Mouse (Mus musculus): Measurements from ENCODE around the gene Galnt7. TPM values are rescaled to one million over a fixed set of nuclear protein-coding genes. Genes with fewer than 3 reads are reported as not detected.
"Not testable (repeated sequence)": the region's sequence is repeated elsewhere in the genome, so short reads cannot be mapped to it uniquely, and the experiment has no call there.

The Galnt7 gene
- total RNA-seq, 4 experiments from 2014 or later: 10.1 to 12.0 (median 10.4) TPM

- DNase-seq (ENCODE audit: low spot score in 2 of 2): no peak
These were observed 111.9 kb downstream of the Galnt7 start for GRCm38 (mm10) chr8:57540951-57541350.

GRCm38 (mm10) chr8:57540110-57540838 lies 112.6 kb downstream of the Galnt7 start:
- DNase-seq (ENCODE audit: low spot score in 2 of 2): peak in 1 of 2 experiments; percentile 40

GRCm38 (mm10) chr8:57538601-57539000 lies 114.2 kb downstream of the Galnt7 start:
- DNase-seq (ENCODE audit: low spot score in 2 of 2): no peak

DNA sequence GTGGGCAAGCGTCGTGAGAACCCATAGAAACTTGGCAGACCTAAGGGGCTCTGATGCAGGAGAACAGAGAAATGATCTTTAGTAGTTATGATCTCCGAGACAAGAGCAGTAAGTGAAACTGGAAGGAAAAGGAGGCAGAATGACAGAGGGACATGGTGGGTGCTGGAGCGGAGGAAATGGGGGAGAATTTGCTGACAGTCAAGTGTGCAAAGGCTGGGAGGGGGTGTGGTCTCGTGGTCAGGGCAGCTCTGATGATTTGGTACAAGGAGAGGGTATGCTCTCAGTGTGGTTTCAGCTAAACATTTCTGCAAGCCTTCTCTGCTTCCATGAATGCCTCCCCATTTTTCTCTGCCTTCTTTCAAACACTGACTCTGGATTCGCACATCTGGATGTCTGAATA lies 116.7 kb downstream of the Galnt7 start:
- DNase-seq (ENCODE audit: low spot score in 2 of 2): no peak

- no peak for DNase-seq (ENCODE audit: low spot score in 2 of 2)
These were observed 118.3 kb downstream of the Galnt7 start for GRCm38 (mm10) chr8:57534495-57534894.

DNA sequence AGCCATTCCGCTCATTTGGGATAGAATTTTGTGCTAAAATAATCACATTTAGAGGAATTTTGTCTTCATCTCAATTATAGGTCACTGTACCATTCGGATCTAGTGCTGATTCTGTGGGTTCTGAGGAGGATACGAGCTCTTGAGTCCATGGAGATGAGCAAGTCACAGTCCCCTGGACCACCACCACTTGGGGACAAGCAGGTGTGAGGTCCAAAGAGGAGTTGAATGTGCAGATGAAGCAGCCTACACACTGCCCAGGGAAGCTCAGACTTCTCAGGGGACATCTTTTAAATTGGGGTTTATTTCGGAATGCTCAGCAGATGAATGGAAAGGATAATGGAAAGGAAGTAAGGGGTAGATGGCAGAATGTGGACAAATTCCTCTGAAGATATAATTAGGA lies 119.7 kb downstream of the Galnt7 start:
- no peak for DNase-seq (ENCODE audit: low spot score in 2 of 2)

- DNase-seq (ENCODE audit: low spot score in 2 of 2): no peak
These were observed 120.6 kb downstream of the Galnt7 start for GRCm38 (mm10) chr8:57532223-57532622.

- peak in 1 of 2 experiments; percentile 34 for DNase-seq (ENCODE audit: low spot score in 2 of 2)
These were observed 122.0 kb downstream of the Galnt7 start for GRCm38 (mm10) chr8:57530666-57531349.

DNA sequence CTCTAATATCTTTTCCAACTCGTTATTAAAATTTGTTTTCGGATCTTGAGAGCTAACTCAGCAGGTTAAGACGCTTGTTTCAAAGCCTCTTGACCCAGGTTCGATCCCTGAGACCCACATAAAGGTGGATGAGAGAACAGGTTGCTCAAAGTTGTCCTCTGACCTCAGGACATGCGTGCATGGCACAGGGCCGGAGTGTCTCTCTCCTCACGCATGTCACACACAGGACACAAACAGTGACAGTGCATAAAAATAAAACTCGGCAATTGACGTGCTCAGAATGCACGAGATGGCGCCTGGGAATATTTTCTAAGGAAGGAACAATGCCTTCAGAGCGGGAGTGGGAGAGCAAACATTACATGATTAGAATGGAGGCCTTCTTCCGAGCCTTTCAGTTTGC lies 122.6 kb downstream of the Galnt7 start:
- DNase-seq (ENCODE audit: low spot score in 2 of 2): no peak

GRCm38 (mm10) chr8:57528036-57528435 lies 124.8 kb downstream of the Galnt7 start:
- DNase-seq (ENCODE audit: low spot score in 2 of 2): no peak

DNA sequence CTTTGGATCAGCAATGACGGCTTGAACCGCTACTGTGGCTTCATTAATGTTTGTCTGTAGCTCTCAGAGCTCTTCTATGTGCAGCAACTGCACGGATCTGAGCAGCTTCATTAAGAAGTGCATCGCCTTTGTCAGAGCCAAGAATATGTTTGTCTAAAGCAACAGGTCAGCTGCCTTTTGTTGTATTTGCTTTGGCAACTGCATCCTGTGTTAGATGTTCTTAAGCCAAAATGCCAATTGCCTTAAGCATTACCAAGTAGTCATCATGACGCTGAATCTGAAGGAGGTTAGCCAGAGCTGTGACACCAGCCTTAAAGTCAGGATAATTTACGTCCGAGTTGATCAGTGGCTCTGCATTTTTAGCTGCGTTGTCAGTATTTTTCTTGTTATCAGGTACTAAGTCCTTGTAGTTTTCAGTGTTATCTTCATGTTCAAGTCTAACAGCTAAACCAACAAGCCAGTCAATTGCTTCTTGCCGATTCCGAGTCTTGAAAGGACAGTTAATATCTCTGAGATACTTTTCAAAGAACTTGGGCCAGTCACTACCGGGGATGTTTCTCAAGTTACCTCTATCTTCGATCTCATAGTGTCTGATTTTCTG lies 132.5 kb downstream of the Galnt7 start:
- no peak for DNase-seq (ENCODE audit: low spot score in 2 of 2)

DNA sequence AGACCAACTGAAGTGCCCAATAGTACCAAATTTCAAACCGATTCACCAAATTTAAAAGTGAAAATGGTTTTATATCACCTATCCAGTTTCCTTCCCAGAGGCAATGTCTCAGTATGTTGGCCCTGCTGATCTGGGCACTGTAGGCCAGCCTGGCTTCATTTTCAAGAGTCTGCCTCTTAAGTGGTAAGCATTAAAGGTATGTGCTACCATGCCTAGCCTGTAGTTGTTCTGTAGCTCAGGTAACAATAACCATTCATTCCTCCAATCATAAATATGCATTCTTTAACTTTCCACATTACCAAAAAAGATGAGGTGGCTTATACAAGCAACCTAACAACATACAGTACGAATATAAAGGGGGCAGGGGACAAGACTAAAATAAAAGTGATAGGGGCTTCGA lies 135.1 kb downstream of the Galnt7 start:
- no peak for DNase-seq (ENCODE audit: low spot score in 2 of 2)

DNA sequence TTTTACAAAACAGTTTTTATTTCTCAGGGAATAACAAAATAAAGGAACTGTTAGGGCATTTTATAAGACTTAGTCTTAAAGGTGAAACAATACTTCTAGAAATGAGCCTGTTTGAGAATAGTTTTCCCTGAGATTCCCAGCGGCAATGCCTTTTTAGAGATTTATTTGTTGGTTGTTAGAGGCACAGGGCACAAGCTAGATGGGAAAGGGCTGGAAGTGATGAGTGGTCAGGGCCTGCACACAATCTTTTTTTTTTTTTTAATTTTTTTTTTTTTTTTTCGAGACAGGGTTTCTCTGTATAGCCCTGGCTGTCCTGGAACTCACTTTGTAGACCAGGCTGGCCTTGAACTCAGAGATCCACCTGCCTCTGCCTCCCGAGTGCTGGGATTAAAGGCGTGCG lies 136.1 kb downstream of the Galnt7 start:
- DNase-seq (ENCODE audit: low spot score in 2 of 2): not testable (repeated sequence)

GRCm38 (mm10) chr8:57513178-57513661 lies 139.6 kb downstream of the Galnt7 start:
- DNase-seq (ENCODE audit: low spot score in 2 of 2): not testable (repeated sequence)

- DNase-seq (ENCODE audit: low spot score in 2 of 2): no peak
These were observed 140.4 kb downstream of the Galnt7 start for GRCm38 (mm10) chr8:57512141-57513056.

DNA sequence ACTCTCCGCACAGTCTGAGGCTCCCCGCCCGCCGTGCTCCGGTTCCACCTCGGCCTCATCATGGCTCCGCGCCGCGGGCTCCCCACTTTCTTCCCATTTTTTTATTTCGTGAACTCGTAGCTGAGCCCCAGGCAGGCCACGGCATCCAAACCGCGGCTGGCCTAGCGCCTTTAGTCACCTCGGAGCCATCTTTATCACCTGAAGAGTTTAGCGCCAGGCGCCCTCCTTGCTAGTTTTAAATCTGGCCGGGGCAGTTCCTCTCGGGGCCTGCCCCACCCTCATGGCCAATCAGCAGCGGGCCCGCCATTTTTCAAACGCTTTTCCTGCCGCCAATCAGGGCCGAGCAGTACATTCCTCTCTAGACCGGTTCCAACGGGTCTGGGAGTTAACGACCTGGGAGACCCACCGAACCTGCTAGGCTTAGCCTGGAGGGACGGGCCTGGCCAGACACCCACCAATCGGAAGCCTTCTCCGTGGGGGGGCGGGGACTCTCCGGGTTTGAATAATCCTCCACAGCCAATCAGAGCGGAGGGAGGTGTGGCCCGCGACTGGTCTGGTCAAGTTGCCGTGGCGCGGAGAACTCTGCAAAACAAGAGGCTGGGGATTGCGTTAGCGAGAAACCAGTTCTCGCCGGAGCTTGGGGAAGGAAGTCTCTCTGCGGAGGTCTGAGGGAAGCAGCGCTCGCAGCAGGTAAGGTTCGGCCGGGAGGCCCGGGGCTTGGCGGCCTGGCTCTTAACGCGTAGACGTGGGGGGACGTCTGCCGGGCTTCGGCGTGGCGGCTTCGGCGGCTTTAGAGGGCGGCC lies 141.3 kb downstream of the Galnt7 start, which contains the start of gene Hmgb2:
Hmgb2 (plus strand) TSS at position 592 of the 803 bp plus-strand sequence.
- peak; percentile 92 to 99 for DNase-seq (ENCODE audit: low spot score in 2 of 2)

DNA sequence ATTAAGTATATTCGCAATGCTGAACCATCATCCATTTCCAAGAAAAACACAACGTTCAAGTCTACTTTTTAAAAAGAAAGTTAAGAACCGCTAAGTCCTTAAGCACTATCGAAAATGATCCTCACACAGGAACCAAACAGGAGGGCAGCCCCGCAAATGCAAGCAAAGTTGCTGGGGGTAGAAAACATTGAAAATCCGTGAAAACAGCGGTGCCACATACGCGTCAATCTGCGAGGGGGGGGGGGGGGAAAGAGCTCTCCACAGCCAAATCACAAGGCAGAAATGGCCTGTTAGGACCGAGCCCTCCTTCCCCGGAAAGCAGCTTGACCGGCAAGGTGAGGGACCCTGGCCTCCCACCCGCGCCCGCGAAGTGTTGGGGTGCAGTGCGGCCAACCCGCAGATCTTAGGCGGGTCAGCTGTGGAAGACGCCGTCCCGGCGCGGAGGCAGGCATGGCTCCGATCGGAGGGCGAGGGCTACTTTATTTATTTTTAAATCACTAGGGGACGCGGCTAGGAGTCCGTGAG lies 142.0 kb downstream of the Galnt7 start:
- no peak for DNase-seq (ENCODE audit: low spot score in 2 of 2)

DNA sequence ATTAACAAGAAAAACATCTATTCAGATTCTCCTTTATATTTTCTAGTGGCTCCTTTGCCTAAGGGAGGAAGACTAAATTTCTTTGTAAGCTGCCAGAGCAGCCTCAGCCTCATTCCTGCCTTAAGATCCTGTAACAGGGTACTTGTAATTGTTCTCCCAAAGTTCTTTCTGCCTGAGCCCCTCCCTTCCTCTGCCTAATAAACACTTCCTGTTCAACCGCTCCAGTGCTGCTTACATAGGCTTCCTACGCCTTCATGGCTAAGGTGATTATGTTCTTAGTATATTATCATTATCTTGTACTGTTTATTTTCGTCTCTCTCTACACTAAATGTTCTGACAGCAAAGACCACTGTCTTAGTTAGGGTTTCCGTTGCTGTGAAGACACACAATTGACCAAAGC lies 144.2 kb downstream of the Galnt7 start:
- DNase-seq (ENCODE audit: low spot score in 2 of 2): no peak

DNA sequence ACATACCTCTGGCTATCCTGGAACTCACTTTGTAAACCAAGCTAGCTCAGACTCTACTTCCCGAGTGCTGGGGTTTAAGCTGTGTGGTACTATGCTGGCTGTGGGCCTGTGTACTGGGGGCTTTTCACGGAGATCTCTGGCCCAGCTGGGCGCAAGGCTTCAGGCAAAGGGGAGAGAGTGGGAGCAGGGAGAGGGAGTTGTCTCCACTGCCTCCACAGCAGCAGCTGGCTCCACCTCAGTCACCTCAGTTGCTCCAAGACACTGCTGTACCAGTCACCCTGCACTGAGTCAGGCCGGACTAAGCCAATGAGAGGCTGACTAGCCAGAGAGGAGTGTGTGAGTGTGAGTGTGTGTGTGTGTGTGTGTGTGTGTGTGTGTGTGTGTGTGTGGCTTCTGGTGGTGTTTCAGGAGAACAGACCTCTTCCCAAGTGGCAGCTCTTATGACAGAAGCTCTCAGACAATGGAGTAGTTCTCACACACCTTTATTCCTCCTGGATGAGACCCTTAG lies 145.2 kb downstream of the Galnt7 start:
- no peak for DNase-seq (ENCODE audit: low spot score in 2 of 2)

- DNase-seq (ENCODE audit: low spot score in 2 of 2): not testable (repeated sequence)
These were observed 147.3 kb downstream of the Galnt7 start for GRCm38 (mm10) chr8:57505500-57505899.
